Mouse (Mus musculus): ENCODE measurements around the gene Colca2. TPM values are rescaled to one million over a fixed set of nuclear protein-coding genes. Genes with fewer than 3 reads are reported as not detected.
A peak's percentile ranks its signal among the peaks of the same experiment; 100 is the strongest.

Gene Colca2
- total RNA-seq (2021), result 1 to 10 TPM in 1 of 2 experiments, under 1 TPM in 1; 0.89 to 1.6 TPM

DNA sequence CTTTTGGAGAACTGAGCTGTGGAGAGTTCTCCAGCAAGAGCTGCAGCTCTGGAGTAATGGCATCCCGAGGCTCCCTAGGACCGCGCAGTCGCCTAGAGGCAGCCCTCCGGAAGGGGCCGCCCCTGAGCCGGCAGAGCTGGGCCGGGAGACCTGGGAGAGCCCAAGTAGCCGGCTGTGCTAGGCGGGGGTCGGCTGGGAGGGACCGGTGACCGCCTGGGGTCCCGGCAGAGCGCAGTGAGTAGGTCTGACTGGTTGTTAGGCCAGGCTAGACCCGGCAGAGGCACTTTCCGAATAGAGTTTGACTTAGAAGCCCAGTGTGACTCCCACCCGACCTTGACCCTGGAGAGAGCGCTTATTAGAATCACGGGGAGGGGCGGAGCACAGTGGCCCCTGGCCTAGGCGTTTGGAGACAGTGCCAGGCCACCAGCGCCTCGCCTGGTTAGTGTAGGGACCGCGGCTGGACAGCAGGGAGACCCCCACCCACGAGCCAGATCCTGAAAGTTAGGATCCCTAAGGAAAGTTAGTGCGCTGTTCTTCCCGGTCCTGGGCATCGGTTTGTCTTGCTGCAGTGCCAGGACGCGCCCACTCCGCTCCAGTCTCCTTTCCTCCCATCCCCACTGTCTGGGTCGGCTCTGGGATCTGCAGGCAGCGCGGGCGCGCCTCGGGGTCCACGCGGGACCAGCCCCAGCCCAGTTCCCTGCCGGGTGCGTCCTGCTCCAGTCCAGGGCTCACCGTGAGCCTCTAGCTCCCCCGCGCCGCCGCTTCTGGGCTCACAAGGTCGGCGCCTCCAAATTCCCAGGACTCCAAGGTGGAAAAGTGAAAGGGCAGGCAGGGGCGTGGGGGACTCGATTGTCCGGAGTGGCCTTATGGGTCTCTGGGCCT lies at the start of gene Colca2:
TSS of gene Colca2 (minus strand) at position 70 of the 882 bp plus-strand sequence.
- DNase-seq, result peak; percentile 81 to 87
- intact Hi-C loops (cut with DNase I), result no loop called here

GRCm38 (mm10) chr9:51327555-51327903 lies 49.2 kb upstream of the Colca2 start:
- no peak for DNase-seq
- intact Hi-C loops (cut with DNase I), result no loop called here

- no peak for DNase-seq
- intact Hi-C loops (cut with DNase I), result no loop called here
Observed at GRCm38 (mm10) chr9:51326619-51327554, 48.5 kb upstream of the Colca2 start.

DNA sequence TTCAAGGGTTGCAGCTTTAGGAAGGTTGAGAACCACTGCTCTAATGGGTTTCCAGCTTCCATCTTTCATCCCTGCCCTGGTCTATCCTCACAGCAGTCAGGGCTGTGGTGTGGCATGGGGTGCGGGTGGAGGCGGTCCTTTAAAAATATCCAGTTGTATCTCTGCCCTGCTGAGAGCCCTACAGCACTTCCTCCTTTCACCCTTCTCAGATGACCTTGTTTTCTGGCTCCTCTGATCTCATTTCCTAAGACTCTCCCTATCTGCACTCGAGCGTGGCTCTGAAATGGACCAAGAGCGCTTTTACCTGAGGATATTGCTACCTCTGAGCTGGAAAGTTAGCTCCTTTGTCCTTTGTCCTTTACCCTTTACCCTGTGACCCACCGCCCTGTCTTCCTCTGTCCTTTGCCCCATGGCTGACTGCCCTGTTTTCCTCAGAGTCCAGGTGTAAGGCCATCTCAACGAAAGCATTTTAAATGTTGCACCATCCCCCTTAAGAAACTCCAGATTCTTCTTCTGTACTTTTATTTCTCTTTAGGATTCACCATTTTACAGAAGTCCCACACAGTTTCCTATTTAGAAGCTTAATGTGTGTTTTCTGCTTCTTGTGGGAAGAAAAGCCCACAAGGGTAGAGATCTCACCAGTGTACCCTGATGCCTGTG lies 46.2 kb upstream of the Colca2 start:
- DNase-seq, result no peak
- intact Hi-C loops (cut with DNase I), result no loop called here

DNA sequence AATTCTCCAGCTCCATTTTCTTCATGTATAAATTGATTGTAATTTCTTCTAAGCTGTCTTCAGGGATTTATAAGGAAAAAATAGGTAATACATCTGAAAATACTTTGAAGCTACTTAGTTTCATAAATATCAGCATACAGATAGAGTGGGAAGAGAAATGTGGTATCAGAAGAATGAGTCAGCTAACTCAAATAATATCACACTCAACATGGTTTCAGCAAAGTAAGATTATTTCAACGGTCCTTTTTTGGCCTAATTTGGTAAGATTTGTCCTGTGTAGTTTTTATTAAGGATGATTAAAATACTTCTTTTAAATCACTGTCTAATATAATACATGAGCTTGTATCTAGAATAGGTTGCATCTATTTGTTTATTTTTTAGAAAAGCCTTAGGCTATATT lies 41.7 kb upstream of the Colca2 start:
- intact Hi-C loops (cut with DNase I), result no loop called here

GRCm38 (mm10) chr9:51318246-51318645 lies 39.9 kb upstream of the Colca2 start:
- DNase-seq, result no peak
- intact Hi-C loops (cut with DNase I), result no loop called here

More for the DNA sequence above, 41.7 kb upstream of the Colca2 start:
- no peak for DNase-seq

DNA sequence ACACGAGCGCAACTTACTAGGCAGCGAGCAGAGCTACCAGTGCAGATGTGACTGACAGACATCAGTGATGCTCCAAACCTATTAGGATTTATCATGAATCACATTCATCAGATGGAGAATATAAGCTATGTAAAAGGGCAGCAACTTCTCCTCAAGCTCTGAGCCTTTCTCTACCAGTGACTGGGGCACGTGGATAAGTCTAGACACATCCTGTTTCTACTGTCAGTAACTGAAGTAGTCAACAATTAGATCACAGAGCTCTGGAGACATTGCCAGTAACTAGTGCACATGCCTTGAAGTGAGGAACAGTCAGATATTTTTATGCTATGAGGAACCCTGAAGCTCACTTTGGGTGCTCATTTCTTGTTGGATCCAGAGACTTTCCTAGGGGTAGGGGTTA lies 39.0 kb upstream of the Colca2 start:
- no peak for DNase-seq
- intact Hi-C loops (cut with DNase I), result no loop called here

DNA sequence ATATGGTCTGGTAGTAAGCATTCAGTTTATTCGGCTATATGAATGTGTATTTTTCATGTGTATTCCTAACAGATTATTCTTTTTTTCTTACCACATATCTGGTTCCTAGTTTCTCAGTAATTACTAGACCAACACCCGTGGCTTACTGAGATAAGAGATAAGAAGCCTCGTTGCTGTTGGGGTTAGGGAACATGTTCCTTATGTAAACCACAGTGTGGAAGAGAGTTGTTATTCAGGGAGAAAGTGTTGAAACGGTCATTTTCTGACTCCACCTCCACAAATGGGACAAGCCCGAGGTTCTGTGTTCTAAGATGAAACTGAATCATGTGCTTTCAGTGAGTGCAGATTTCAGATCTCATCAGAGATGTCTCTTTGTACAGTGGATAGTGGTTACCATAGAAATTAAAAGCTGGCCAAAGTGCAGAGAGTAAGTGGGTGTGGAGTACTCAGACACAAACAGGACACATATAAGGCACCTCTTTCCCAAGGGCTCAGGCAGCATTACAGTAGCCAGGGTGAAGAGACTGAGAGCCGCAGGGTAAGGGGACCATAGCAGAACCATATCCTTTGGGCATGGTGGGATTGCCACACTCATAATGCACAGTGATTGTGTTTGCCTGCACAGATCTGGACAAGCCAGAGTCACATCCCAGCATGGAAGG lies 37.2 kb upstream of the Colca2 start:
- intact Hi-C loops (cut with DNase I), result no loop called here
- DNase-seq, result no peak

- no peak for DNase-seq
- intact Hi-C loops (cut with DNase I), result no loop called here
Observed at GRCm38 (mm10) chr9:51312554-51313317, 34.4 kb upstream of the Colca2 start.

DNA sequence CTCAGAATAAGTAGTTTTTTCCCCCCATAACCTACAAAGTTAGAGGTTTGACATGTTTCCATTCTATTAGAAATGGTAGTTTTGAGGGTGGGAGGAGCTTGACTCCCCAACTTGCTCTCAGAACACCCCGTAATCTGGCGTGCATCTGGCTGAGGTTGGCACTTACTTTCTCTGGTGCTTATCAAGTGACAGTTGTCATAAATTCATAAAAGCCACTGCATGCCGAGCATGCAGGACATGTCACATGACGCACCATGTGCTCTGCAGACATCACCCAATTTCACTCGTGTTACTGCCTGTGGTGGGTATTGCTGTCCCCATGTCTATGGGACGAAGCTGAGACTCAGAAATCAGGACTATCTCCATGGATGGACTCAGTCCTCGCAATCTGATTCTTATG lies 32.1 kb upstream of the Colca2 start:
- intact Hi-C loops (cut with DNase I), result no loop called here
- no peak for DNase-seq

DNA sequence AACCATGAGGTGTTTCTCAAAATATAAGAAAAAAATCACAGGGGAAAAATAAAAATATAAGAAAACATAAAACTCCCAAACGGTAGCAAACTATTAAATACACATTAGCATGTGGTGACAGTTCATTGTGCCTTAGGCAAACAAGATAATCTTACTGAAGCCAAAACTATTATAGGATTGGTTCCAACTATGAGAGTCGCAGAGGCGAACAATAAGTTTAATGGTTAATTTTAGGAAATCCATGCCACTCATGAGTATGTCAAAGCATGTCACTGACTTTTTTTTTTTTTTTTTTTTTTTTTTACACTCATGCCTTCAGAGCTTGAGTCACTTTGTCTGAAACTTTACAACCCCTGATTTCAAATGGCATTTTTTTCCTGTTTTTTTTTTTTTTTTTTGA lies 28.0 kb upstream of the Colca2 start:
- no peak for DNase-seq

GRCm38 (mm10) chr9:51305146-51305545 lies 26.8 kb upstream of the Colca2 start:
- no peak for DNase-seq
- intact Hi-C loops (cut with DNase I), result no loop called here

More for the DNA sequence above, 28.0 kb upstream of the Colca2 start:
- intact Hi-C loops (cut with DNase I), result no loop called here

GRCm38 (mm10) chr9:51303980-51304379 lies 25.6 kb upstream of the Colca2 start:
- no peak for DNase-seq
- intact Hi-C loops (cut with DNase I), result no loop called here

DNA sequence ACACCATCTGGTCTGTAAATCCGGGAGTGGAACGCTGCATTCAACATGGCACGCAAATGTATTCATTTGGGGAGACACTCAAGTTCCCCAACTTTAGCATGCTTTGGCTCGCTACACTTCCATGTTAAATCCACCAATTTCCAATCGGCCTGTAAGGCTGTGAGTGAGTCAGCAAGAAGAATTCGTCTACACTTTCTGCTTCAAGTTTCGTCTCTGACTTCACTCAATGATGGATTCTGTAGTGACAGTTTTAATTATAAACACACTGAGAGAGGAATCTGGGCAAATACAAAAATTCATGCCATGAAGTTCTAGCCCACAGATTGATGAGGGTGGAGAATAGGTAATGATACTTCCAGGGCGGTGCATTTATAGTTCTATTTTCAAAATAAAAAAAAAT lies 15.2 kb upstream of the Colca2 start:
- intact Hi-C loops (cut with DNase I), result no loop called here

DNA sequence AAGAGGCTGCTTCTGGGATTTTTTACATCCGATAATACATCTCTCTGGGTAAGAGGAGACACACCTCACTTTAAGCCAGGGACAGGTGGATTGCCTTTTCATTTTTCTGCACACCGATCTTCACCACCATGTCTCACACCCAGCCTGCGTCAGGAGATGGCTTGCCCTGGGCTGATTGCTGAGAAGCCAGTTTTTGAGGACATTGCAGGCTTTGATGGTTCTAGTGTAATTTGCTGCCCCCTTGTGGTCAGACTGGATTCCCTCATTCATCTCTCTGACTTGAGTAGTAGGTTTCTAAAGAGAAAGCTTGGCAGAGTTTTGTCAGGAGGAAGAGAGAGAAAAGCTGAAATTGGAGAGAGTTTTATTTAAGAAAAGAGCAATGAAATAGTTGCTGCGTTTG lies 14.3 kb upstream of the Colca2 start:
- intact Hi-C loops (cut with DNase I), result loop anchor here (1.0 kb wide), 1 partner anchor 131 kb away; no protein-coding TSS in a partner anchor
- peak; percentile 69 to 71 for DNase-seq

More for the DNA sequence above, 15.2 kb upstream of the Colca2 start:
- DNase-seq, result no peak

GRCm38 (mm10) chr9:51290980-51291379 lies 12.6 kb upstream of the Colca2 start:
- intact Hi-C loops (cut with DNase I), result no loop called here
- no peak for DNase-seq

DNA sequence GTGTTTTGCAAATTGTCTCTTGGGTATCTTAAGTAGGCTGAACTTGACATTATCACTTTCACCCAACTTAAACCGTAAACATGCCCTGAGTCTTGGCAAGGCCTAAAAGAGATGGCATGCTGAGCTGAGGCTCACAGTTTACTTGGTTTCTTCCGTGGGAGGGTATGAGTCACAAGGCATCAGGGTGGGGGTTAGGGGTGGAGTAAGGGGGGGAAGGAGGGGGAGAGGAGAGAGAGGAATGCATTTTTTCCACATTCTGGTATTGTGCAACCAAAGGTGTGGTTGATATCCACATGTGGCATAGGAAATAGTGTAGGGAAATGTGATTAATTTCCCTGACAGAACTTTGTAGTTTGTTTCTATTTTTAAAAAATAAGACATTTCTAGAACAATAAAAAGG lies 7.7 kb upstream of the Colca2 start:
- intact Hi-C loops (cut with DNase I), result no loop called here
- no peak for DNase-seq

GRCm38 (mm10) chr9:51277834-51278498 lies 403 bp downstream of the Colca2 start:
- peak in 1 of 2 experiments; percentile 13 for DNase-seq
- intact Hi-C loops (cut with DNase I), result no loop called here

GRCm38 (mm10) chr9:51274678-51275077 lies 3.7 kb downstream of the Colca2 start:
- intact Hi-C loops (cut with DNase I), result no loop called here
- DNase-seq, result no peak

Data from heart, postnatal 36 days (tissue).